Mouse (Mus musculus): Measurements from ENCODE around the gene Stn1. TPM values are rescaled to one million over a fixed set of nuclear protein-coding genes. Genes with fewer than 3 reads are reported as not detected.
A peak's percentile ranks its signal among the peaks of the same experiment; 100 is the strongest.

Stn1 gene
- polyA plus RNA-seq, 1 experiment from 2014 or later, result 47.1 TPM

DNA sequence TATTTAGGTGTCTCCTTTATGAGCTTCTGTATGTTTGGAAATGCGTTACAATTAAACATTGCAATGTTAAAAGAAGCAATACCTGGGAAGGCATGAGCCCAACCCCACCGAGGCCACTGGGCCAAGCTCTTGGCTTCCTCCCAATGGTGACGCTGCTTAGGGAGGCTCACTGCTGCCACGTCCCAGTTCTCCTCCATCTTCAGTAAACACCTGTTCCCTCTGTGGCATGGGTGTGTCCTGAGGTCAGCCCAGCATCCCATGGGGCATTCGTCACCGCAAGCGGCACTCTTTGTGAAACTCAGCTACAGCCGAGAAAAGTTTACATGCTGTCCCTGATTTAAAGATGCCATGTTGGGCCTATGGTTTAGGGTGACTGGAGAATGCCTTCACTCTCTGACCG is 49.7 kb downstream of the Stn1 start:
- Histone ChIP-seq H3K4me2 (no peak overlapping the region), H3K4me1 (peaks cover 13% of the 10 kb centered on the region), H3K36me3 (no peaks in the 10 kb centered on the region), H3K4me3 (replicated peaks) (no peak overlapping the region), H3K27me3 (no peaks in the 10 kb centered on the region), H3K9ac (no peak overlapping the region), H3K27ac (no peak overlapping the region), H3K9me3 (replicated peaks) (no peaks in the 10 kb centered on the region)
- 89% methylated on average over 9 of the region's 9 CpGs for WGBS
- no peak for ATAC-seq (replicated peaks; ENCODE audit: low FRiP score)

DNA sequence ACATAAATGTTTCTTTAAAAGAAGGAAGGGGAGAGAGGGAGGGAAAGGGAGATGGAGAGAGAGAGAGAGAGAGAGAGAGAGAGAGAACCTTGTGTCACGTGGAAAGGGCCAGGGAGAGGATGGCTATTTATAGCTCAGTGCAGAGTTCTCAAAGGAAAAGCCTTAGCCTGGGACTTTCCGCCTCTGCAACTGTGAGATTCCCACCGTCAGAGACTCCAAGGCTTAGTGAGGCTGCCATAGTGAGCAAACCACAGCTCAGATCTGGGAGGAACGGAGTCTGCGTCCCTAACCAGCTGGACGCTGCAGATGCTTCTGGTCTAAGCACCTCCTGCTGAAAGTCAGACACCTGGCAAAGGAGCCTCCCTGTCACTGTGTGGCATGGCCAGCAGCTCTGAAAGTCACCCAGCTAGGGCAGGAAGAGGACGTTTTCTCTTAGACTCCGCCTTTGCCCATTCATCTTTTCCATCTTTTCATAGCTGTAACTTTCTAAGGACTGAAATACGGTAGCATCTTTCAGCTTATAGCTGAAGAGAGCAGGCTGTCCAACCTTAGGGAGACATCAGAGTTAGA is 51.2 kb downstream of the Stn1 start:
- H3K4me2 ChIP-seq, result peak overlapping the region; percentile 42
- no peaks in the 10 kb centered on the region for H3K27me3 ChIP-seq
- 0 out of 2 replicates have a peak, but pooled peaks have one; percentile 60 for ATAC-seq (replicated peaks; ENCODE audit: low FRiP score)
- H3K27ac ChIP-seq, result peak overlapping the region; percentile 79
- H3K4me3 ChIP-seq (replicated peaks), result no peak overlapping the region
- peaks cover 13% of the 10 kb centered on the region for H3K4me1 ChIP-seq
- 34% methylated on average over 9 of the region's 9 CpGs for WGBS
- no peaks in the 10 kb centered on the region for H3K36me3 ChIP-seq
- 0 out of 2 replicates have a peak overlapping the region, but pooled peaks have one; percentile 5 for H3K9ac ChIP-seq
- H3K9me3 ChIP-seq (replicated peaks), result no peaks in the 10 kb centered on the region

DNA sequence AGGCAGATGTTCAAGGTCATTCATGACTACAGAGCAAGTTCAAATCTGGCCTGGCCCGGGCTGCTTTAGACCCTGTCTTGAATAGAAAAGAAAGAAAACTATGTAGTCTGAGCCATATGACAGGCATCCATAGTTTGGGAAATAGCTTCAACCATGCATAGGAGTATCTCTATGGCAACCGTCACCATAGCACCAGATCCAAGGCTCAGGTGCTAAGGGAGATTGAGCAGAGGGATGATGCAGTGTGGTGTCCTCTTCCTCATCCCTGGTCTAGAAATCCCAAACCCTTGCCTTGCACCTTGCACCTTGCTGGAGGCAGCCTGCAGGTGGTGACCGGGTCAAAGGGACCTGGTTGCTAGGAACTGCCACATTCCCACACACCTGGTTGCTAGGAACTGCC is 53.2 kb downstream of the Stn1 start:
- Histone ChIP-seq H3K4me3 (replicated peaks) (no peak overlapping the region), H3K27ac (no peak overlapping the region), H3K27me3 (no peaks in the 10 kb centered on the region), H3K4me2 (no peak overlapping the region), H3K36me3 (no peaks in the 10 kb centered on the region), H3K9ac (no peak overlapping the region), H3K4me1 (peaks cover 13% of the 10 kb centered on the region), H3K9me3 (replicated peaks) (no peaks in the 10 kb centered on the region)
- WGBS, result 87% methylated on average over 3 of the region's 3 CpGs
- no peak for ATAC-seq (replicated peaks; ENCODE audit: low FRiP score)

DNA sequence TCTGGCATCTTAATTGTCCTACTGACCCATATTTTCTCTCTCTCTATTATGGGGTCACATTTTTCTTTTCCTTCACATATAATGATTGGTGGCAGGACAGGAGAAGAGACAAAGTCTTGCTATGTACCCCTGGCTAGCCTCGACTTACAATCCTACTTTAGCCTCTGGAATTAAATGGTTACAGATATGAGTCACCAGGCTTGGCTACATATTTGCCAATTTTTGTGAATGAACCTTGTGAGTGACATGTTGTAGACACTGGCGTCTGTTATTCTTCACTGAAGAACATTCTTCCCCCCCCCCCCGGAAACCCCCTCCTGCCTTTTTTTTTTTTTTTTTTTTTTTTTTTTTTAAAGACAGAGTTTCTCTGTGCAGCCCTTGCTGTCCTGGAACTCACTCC is 54.0 kb downstream of the Stn1 start:
- Histone ChIP-seq H3K4me3 (replicated peaks) (no peak overlapping the region), H3K27ac (no peak overlapping the region), H3K9me3 (replicated peaks) (no peaks in the 10 kb centered on the region), H3K4me1 (peaks cover 13% of the 10 kb centered on the region), H3K27me3 (no peaks in the 10 kb centered on the region), H3K9ac (no peak overlapping the region), H3K36me3 (no peaks in the 10 kb centered on the region), H3K4me2 (no peak overlapping the region)
- 69% methylated on average over 3 of the region's 3 CpGs for WGBS
- no peak for ATAC-seq (replicated peaks; ENCODE audit: low FRiP score)

DNA sequence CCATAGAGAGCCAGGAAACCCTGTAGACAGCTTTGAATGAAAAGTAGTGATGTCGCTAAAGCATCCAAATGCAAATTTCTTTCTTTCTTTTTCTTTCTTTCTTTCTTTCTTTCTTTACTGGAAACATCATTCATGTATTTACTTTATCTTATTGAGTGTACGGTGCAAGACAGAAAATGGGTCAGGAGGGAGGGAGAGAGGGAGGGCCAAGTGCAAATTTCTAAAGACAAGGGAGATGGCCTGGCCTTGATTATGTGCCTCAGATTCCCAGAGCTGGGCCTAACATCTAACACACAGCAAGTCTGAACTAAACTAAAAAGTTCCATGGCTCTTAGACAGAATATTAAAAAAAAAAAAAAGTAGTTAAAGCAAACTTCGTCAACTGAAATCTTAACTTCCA is 63.9 kb downstream of the Stn1 start:
- no peak overlapping the region for H3K9ac ChIP-seq
- H3K27me3 ChIP-seq, result no peaks in the 10 kb centered on the region
- no peaks in the 10 kb centered on the region for H3K36me3 ChIP-seq
- WGBS, result 81% methylated on average over 3 of the region's 3 CpGs
- ATAC-seq (replicated peaks; ENCODE audit: low FRiP score), result no peak
- no peak overlapping the region for H3K4me2 ChIP-seq
- no peak overlapping the region for H3K27ac ChIP-seq
- no peaks in the 10 kb centered on the region for H3K9me3 ChIP-seq (replicated peaks)
- H3K4me3 ChIP-seq (replicated peaks), result no peak overlapping the region
- peaks cover 9% of the 10 kb centered on the region for H3K4me1 ChIP-seq

DNA sequence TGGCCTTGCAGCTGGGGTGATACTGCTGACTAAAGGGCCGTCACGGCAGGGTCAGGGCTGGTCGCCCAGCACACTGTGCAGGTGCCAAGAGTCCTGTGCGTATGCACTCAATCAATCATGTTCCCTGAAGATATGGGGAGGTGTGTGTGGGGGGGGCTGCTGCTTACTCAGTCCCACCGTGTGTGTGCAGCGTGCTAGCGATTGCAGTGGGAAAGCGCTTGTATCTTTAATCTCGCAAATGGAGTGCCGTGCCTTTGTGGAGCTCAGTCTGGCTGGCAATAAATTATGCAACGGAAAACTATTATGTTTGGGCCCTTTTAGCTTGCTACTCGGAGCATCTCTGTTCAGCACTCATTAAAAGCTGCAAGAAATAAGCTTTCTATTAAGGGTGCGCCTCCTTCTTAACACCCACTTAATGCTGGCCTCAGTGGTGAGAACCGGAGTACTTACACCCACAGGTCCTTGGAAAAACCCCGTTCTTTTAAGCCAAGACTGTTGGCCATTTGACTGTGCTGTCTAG is 64.4 kb downstream of the Stn1 start:
- H3K4me1 ChIP-seq, result peaks cover 9% of the 10 kb centered on the region
- H3K9me3 ChIP-seq (replicated peaks), result no peaks in the 10 kb centered on the region
- H3K4me3 ChIP-seq (replicated peaks), result no peak overlapping the region
- 23% methylated on average over 15 of the region's 15 CpGs for WGBS
- H3K4me2 ChIP-seq, result no peak overlapping the region
- no peak overlapping the region for H3K27ac ChIP-seq
- no peak overlapping the region for H3K9ac ChIP-seq
- H3K36me3 ChIP-seq, result no peaks in the 10 kb centered on the region
- no peaks in the 10 kb centered on the region for H3K27me3 ChIP-seq
- ATAC-seq (replicated peaks; ENCODE audit: low FRiP score), result no peak; the same call in 1 of the 2 replicates

DNA sequence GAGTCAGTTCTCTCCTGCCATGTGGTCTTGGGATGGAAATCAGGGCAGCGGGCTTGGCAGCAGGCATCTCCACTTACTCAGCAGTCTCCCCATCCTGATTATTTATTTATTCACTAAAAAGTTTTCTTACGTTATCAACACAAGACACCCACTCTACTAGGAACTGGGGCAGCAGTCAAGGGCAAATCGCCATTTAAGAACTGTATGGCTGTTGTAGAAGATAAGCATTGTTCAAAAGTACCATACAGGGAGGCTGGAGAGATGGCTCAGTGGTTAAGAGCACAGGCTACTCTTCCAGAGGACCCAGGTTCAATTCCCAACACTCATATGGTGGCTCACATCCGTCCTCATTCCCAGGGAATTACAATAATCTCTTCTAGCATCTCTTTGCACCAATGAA is 65.5 kb downstream of the Stn1 start:
- no peaks in the 10 kb centered on the region for H3K36me3 ChIP-seq
- 83% methylated on average over 4 of the region's 4 CpGs for WGBS

DNA sequence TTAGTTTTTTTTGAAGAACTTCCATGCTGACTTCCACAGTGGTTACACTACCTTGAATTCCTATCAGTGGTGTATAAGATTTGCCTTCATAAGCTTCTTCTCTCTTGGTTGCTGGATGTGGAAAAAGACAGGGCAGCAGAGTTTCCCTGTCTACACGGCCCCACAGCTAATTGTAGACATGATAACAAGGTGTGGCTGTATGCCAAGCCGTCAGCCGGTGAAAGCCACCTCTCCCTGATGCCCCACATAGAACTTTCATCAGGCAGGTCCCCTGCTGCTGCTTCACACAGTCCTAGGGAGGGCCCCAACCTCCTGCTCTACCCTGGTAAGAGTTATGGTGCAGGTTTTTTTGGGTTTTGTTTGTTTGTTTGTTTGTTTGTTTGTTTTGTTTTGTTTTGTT is 68.6 kb downstream of the Stn1 start:
- no peak for ATAC-seq (replicated peaks; ENCODE audit: low FRiP score)
- Histone ChIP-seq H3K4me1 (peaks cover 22% of the 10 kb centered on the region), H3K27ac (no peak overlapping the region), H3K9ac (no peak overlapping the region), H3K27me3 (no peaks in the 10 kb centered on the region), H3K4me2 (no peak overlapping the region), H3K9me3 (replicated peaks) (no peaks in the 10 kb centered on the region), H3K4me3 (replicated peaks) (no peak overlapping the region), H3K36me3 (no peaks in the 10 kb centered on the region)
- WGBS, result 73% methylated on average over 3 of the region's 3 CpGs

More for the DNA sequence above, 65.5 kb downstream of the Stn1 start:
- Histone ChIP-seq H3K9me3 (replicated peaks) (no peaks in the 10 kb centered on the region), H3K4me3 (replicated peaks) (no peak overlapping the region), H3K9ac (no peak overlapping the region), H3K4me1 (peaks cover 9% of the 10 kb centered on the region), H3K4me2 (no peak overlapping the region), H3K27ac (no peak overlapping the region), H3K27me3 (no peaks in the 10 kb centered on the region)
- ATAC-seq (replicated peaks; ENCODE audit: low FRiP score), result no peak

DNA sequence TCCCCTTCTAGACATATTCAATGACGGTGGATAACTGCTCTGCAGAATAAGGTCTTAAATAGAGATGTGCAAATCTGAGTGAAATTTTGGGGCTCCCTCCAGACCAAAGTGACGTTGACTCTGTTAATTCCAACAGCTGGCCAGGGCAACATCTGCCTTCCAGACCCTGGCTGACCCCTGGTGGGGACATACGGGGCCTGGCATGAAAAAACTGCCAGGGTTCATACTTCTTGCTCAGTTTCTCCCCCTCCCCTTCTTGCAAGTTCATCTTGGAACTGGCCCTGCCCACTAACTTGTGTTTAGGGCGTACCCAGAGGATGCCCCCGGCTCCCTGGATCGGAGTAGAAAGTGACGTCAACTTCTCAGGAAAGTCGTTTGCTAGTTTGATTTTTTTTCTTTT is 70.5 kb downstream of the Stn1 start:
- ATAC-seq (replicated peaks; ENCODE audit: low FRiP score), result no peak
- no peak overlapping the region for H3K4me2 ChIP-seq
- H3K4me3 ChIP-seq (replicated peaks), result no peak overlapping the region
- peaks cover 33% of the 10 kb centered on the region for H3K4me1 ChIP-seq
- H3K27me3 ChIP-seq, result no peaks in the 10 kb centered on the region
- no peaks in the 10 kb centered on the region for H3K36me3 ChIP-seq
- no peak overlapping the region for H3K9ac ChIP-seq
- H3K27ac ChIP-seq, result no peak overlapping the region
- H3K9me3 ChIP-seq (replicated peaks), result no peaks in the 10 kb centered on the region
- 69% methylated on average over 8 of the region's 8 CpGs for WGBS

DNA sequence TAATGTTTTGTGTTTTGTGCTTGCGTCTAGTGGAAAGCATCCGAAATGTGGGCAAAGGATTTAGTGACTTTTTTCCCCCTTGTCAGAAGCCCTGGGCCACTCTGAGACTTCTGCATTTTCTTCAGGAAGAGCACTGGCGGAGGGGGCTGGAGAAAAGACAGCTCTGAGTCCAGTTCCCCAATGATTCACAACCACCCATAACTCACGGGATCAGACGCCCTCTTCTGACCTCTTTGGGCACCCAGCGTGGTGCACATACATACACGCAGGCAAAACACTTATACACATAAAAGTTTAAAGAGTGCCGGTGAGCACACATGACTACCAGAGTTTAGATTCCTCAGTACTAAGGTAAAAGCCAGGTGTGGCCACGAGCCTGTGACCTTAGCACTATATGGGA is 71.8 kb downstream of the Stn1 start:
- H3K4me3 ChIP-seq (replicated peaks), result no peak overlapping the region
- no peak overlapping the region for H3K9ac ChIP-seq
- no peaks in the 10 kb centered on the region for H3K27me3 ChIP-seq
- H3K27ac ChIP-seq, result no peak overlapping the region
- H3K36me3 ChIP-seq, result no peaks in the 10 kb centered on the region; the same call in 1 of the 2 replicates
- no peaks in the 10 kb centered on the region for H3K9me3 ChIP-seq (replicated peaks)
- WGBS, result 39% methylated on average over 9 of the region's 9 CpGs
- peaks cover 46% of the 10 kb centered on the region for H3K4me1 ChIP-seq
- no peak overlapping the region; the same call in 1 of the 2 replicates for H3K4me2 ChIP-seq
- no peak for ATAC-seq (replicated peaks; ENCODE audit: low FRiP score)

DNA sequence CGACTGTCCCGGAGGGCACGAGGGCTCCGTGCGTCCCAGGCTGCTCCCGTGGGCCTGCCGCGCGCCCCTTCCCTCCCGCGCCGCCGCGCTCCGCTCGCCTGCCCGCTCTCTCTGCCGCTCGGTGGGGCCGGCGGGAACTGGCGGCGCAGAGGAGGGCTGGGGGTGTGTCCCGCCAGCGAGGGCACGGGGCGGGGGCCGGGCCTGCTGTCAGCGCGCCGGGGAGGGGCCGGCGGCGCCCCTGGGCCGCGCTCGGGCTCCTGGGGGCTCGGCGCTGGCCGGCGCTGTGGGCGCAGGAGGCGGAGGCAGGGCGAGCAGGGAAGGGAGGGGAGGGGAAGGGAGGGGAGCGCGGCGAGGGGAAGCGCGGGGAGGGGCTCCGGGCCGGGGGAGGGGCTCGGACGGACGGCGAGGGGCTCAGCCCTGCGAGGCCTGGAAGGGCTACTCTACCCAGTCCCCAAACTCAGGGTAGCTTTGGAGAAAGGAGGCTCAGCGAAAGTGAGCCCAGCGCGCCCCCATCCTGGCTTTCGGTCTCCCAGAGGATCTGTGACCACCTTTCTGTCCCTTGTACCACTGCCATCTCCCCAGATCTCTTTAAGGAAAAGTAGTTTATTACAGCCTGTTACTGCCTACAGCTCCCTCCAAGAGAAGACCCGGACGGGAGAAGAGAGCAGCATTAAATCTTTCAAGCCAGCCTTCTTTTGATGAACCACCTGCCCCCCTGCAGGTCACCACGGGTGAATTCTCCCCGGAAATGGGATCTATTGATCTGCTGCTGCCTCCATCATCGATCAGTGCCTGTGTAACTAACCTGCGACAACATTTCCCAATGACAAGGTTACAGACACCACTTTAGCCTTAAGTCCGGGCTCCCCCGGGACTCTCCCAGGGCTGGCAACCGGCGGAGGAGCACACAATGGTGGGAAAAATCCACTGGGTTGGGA is 72.7 kb downstream of the Stn1 start, which contains the start of gene Sh3pxd2a:
Sh3pxd2a (minus strand) TSS at position 98 of the 938 bp plus-strand sequence.
- no peaks in the 10 kb centered on the region; the same call in 1 of the 2 replicates for H3K36me3 ChIP-seq
- peak; percentile 93 for ATAC-seq (replicated peaks; ENCODE audit: low FRiP score)
- H3K4me1 ChIP-seq, result peaks cover 53% of the 10 kb centered on the region
- WGBS, result under 1% methylated on average over 52 of the region's 70 CpGs
- peak within 1 kb of the TSS; percentile 81 for H3K4me3 ChIP-seq (replicated peaks)
- peak within 1 kb of the TSS; percentile 94 for H3K27ac ChIP-seq
- no peaks in the 10 kb centered on the region for H3K27me3 ChIP-seq
- H3K9ac ChIP-seq, result peak within 1 kb of the TSS; percentile 80
- H3K9me3 ChIP-seq (replicated peaks), result no peaks in the 10 kb centered on the region
- H3K4me2 ChIP-seq, result peak within 1 kb of the TSS; percentile 87
